Mouse (Mus musculus): ENCODE measurements around the gene Top2a.
A peak's percentile ranks its signal among the peaks of the same experiment; 100 is the strongest.
"Not testable (repeated sequence)": the region's sequence is repeated elsewhere in the genome, so short reads cannot be mapped to it uniquely, and the experiment has no call there.

The Top2a gene

GRCm38 (mm10) chr11:99041051-99041729 is 17.2 kb upstream of the Top2a start, which contains the start of gene Igfbp4:
Gene Igfbp4, plus strand, starts transcription at chr11:99041244.
- peak; percentile 77 for DNase-seq (ENCODE audit: low spot score)

- peak; percentile 79 for DNase-seq (ENCODE audit: low spot score)
These were observed 16.5 kb upstream of the Top2a start for GRCm38 (mm10) chr11:99040346-99040974.

GRCm38 (mm10) chr11:99039782-99040181 is 15.8 kb upstream of the Top2a start:
- DNase-seq (ENCODE audit: low spot score): peak; percentile 90

- no peak for DNase-seq (ENCODE audit: low spot score)
These were observed 12.3 kb upstream of the Top2a start for GRCm38 (mm10) chr11:99036254-99036653.

GRCm38 (mm10) chr11:99035350-99035749 is 11.4 kb upstream of the Top2a start:
- peak; percentile 22 for DNase-seq (ENCODE audit: low spot score)

GRCm38 (mm10) chr11:99026899-99027440 is 3.0 kb upstream of the Top2a start:
- DNase-seq (ENCODE audit: low spot score): no peak

- no peak for DNase-seq (ENCODE audit: low spot score)
These were observed 1.9 kb upstream of the Top2a start for GRCm38 (mm10) chr11:99025878-99026277.

GRCm38 (mm10) chr11:99024468-99025134 is 612 bp upstream of the Top2a start:
- no peak for DNase-seq (ENCODE audit: low spot score)

- no peak for DNase-seq (ENCODE audit: low spot score)
These were observed 895 bp downstream of the Top2a start for GRCm38 (mm10) chr11:99023094-99023493.

- no peak for DNase-seq (ENCODE audit: low spot score)
These were observed 1.5 kb downstream of the Top2a start for GRCm38 (mm10) chr11:99022384-99022933.

GRCm38 (mm10) chr11:99019844-99020243 is 4.1 kb downstream of the Top2a start:
- no peak for DNase-seq (ENCODE audit: low spot score)

- no peak for DNase-seq (ENCODE audit: low spot score)
These were observed 10.1 kb downstream of the Top2a start for GRCm38 (mm10) chr11:99013856-99014255.

GRCm38 (mm10) chr11:99010706-99011105 is 13.3 kb downstream of the Top2a start:
- no peak for DNase-seq (ENCODE audit: low spot score)

- DNase-seq (ENCODE audit: low spot score): no peak
These were observed 13.9 kb downstream of the Top2a start for GRCm38 (mm10) chr11:99010124-99010523.

GRCm38 (mm10) chr11:99006788-99007187 is 17.2 kb downstream of the Top2a start:
- DNase-seq (ENCODE audit: low spot score): no peak

- DNase-seq (ENCODE audit: low spot score): no peak
These were observed 24.7 kb downstream of the Top2a start for GRCm38 (mm10) chr11:98999243-98999642.

- no peak for DNase-seq (ENCODE audit: low spot score)
These were observed 25.2 kb downstream of the Top2a start for GRCm38 (mm10) chr11:98998776-98999175.

GRCm38 (mm10) chr11:98997659-98998058 is 26.3 kb downstream of the Top2a start:
- no peak for DNase-seq (ENCODE audit: low spot score)

- no peak for DNase-seq (ENCODE audit: low spot score)
These were observed 28.0 kb downstream of the Top2a start for GRCm38 (mm10) chr11:98995987-98996386.

- no peak for DNase-seq (ENCODE audit: low spot score)
These were observed 33.1 kb downstream of the Top2a start for GRCm38 (mm10) chr11:98990866-98991265.

- not testable (repeated sequence) for DNase-seq (ENCODE audit: low spot score)
These were observed 35.7 kb downstream of the Top2a start for GRCm38 (mm10) chr11:98988260-98988659.

GRCm38 (mm10) chr11:98985542-98985941 is 38.4 kb downstream of the Top2a start:
- DNase-seq (ENCODE audit: low spot score): no peak

- no peak for DNase-seq (ENCODE audit: low spot score)
These were observed 40.4 kb downstream of the Top2a start for GRCm38 (mm10) chr11:98983551-98983950.
